ENCODE assay signal across 11 mouse cellular contexts in the genomic region with DNA sequence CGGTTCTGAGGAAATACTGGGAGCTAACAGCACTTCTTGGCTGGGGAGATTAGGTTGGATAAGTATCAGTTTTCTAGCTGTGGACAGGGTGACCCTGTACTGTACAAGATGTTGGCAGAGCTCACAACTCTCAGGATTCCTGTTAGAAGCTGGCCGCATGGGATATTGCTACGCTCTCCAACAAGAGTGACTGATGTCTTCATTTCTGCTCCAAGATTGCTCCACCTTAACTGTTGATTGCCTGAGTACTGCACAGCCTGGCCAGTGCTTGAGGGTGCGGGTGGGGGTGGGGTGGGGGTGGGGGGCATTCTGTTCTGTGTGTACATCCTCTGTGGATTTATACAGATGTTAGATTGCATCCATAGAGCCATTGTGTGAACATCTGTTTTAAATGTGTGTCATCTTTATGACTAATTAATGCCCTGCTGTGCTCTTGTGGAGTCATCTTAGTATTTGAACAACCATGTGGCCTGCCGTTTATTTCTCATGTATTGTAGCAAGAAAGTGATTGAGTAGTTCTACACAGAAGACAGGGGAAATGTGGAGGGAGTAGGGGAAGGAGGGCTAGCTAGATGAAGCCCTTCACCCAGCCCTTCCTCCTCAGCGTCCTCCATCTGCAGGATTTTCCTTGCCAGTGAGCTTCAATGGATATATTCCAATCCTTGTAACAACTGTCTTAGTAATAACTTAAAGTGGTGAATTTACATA. TPM values are rescaled to one million over a fixed set of nuclear protein-coding genes. Genes with fewer than 3 reads are reported as not detected.
DNase-seq lines count a peak whose midpoint lies in the region; ATAC-seq and TF ChIP-seq lines count a peak whose summit lies in the region.
"Had no signal": no experiment of that assay in that cellular context is flagged by ENCODE, and none has a peak within 500 bp of the region (broad histone marks: within the 10 kb centered on the region; RNA-seq: fewer than 3 reads in every experiment).

No protein-coding gene starts in this region.

- WGBS in lung, embryonic 14.5 days, result 43% methylated on average over 6 of the region's 6 CpGs
- whole genome bisulfite sequencing in forebrain, postnatal 0 days, result 54% methylated on average over 6 of the region's 6 CpGs
- WGBS in midbrain, postnatal 0 days, result 59% methylated on average over 6 of the region's 6 CpGs

- no peak overlapping the region for H3K27ac ChIP-seq in lung, embryonic 14.5 days (ENCODE audit: low read depth)
- H3K27ac ChIP-seq in forebrain, postnatal 0 days (ENCODE audit: low read depth, low read length), result no peak overlapping the region
- H3K27ac ChIP-seq in midbrain, postnatal 0 days (ENCODE audit: low read depth, low read length), result no peak overlapping the region

- peak; percentile 65; the same call in 1 of the 2 replicates for ATAC-seq in lung, embryonic 14.5 days (ENCODE audit: insufficient read depth)
- ATAC-seq in forebrain, postnatal 0 days, result peak; percentile 20; the same call in 1 of the 2 replicates
- no peak; the same call in 1 of the 2 replicates for ATAC-seq in midbrain, postnatal 0 days (ENCODE audit: low FRiP score)

- H3K4me1 ChIP-seq in lung, embryonic 14.5 days (ENCODE audit: insufficient read depth), result 0 out of 2 replicates have a peak, but pooled peaks cover 3% of the 10 kb centered on the region
- no peaks in the 10 kb centered on the region for H3K4me1 ChIP-seq in forebrain, postnatal 0 days (ENCODE audit: insufficient read depth)
- no peaks in the 10 kb centered on the region for H3K4me1 ChIP-seq in midbrain, postnatal 0 days (ENCODE audit: insufficient read depth, low read length)

- peak; percentile 61 for DNase-seq in adrenal gland, postnatal 14 days
- no peak for DNase-seq in adrenal gland, postnatal 25 days
- DNase-seq in lung, embryonic 14.5 days, result no peak
- no peak for DNase-seq in lung, postnatal 4 days
- no peak for DNase-seq in forebrain, postnatal 0 days
- DNase-seq in midbrain, postnatal 0 days (ENCODE audit: low spot score), result peak; percentile 22
- no peak for DNase-seq in liver
- DNase-seq in cerebellum, adult 8-10 months, result no peak
- DNase-seq: B cell, adult 2 months; cerebellum, adult 2 months; kidney, postnatal 25 days had no signal

- no peaks in the 10 kb centered on the region for H3K9me3 ChIP-seq in lung, embryonic 14.5 days (ENCODE audit: low read depth, low read length)
- no peaks in the 10 kb centered on the region for H3K9me3 ChIP-seq in forebrain, postnatal 0 days (ENCODE audit: low read length)
- H3K9me3 ChIP-seq in midbrain, postnatal 0 days (ENCODE audit: low read length), result no peaks in the 10 kb centered on the region

- H3K9ac ChIP-seq in lung, embryonic 14.5 days, result no peak overlapping the region
- no peak overlapping the region for H3K9ac ChIP-seq in forebrain, postnatal 0 days
- no peak overlapping the region for H3K9ac ChIP-seq in midbrain, postnatal 0 days (replicated peaks; ENCODE audit: low read length, poor library complexity, severe bottlenecking)

- no peaks in the 10 kb centered on the region for H3K27me3 ChIP-seq in lung, embryonic 14.5 days (ENCODE audit: insufficient read depth, low read length)
- H3K27me3 ChIP-seq in forebrain, postnatal 0 days (ENCODE audit: insufficient read depth, low read length), result no peaks in the 10 kb centered on the region
- no peaks in the 10 kb centered on the region for H3K27me3 ChIP-seq in midbrain, postnatal 0 days (ENCODE audit: insufficient read depth, low read length)

- H3K36me3 ChIP-seq in lung, embryonic 14.5 days (ENCODE audit: insufficient read depth), result no peaks in the 10 kb centered on the region
- H3K36me3 ChIP-seq in forebrain, postnatal 0 days (ENCODE audit: insufficient read depth), result no peaks in the 10 kb centered on the region
- H3K36me3 ChIP-seq in midbrain, postnatal 0 days (ENCODE audit: insufficient read depth, low read length), result no peaks in the 10 kb centered on the region

- no peak overlapping the region for H3K4me3 ChIP-seq in lung, embryonic 14.5 days (ENCODE audit: low read depth, low read length)
- no peak overlapping the region for H3K4me3 ChIP-seq in forebrain, postnatal 0 days (ENCODE audit: low read depth, low read length)
- H3K4me3 ChIP-seq in midbrain, postnatal 0 days (ENCODE audit: low read depth, low read length), result no peak overlapping the region

- H3K4me2 ChIP-seq in lung, embryonic 14.5 days, result no peak overlapping the region
- no peak overlapping the region for H3K4me2 ChIP-seq in forebrain, postnatal 0 days (ENCODE audit: low read depth)
- no peak overlapping the region for H3K4me2 ChIP-seq in midbrain, postnatal 0 days (ENCODE audit: low read depth, low read length, poor library complexity, severe bottlenecking)

- TF ChIP-seq CTCF in lung, embryonic 14.5 days (IDR thresholded peaks at IDR 0.05; ENCODE audit: low read depth), result no peak
- TF ChIP-seq CTCF in forebrain, postnatal 0 days (IDR thresholded peaks at IDR 0.05; ENCODE audit: low read depth), result no peak
- no peak for TF ChIP-seq CTCF in midbrain, postnatal 0 days (IDR thresholded peaks at IDR 0.05)

RNA-seq across cellular contexts. Expression of a gene that starts 19.0 kb away (rescaled TPM):
- total RNA-seq in adrenal gland, postnatal 14 days (2021), result 182 and 200 TPM in 2 replicates
- total RNA-seq in adrenal gland, postnatal 25 days (2021), result 221 and 278 TPM in 2 replicates
- polyA plus RNA-seq in lung, embryonic 14.5 days (2014; fragmentation: Nextera tagmentation; extraction: Ambion mirVana), result 47.4 and 48.6 TPM in 2 replicates
- 10.8 and 17.4 TPM in 2 replicates for total RNA-seq in forebrain, postnatal 0 days (2014; rRNA removed)
- 5.0 and 6.2 TPM in 2 replicates for polyA plus RNA-seq in forebrain, postnatal 0 days (2015; fragmentation: Nextera tagmentation; extraction: Ambion mirVana)
- total RNA-seq in midbrain, postnatal 0 days (2014; rRNA removed), result 13.4 and 15.2 TPM in 2 replicates
- polyA plus RNA-seq in midbrain, postnatal 0 days (2015; fragmentation: Nextera tagmentation; extraction: Ambion mirVana), result 5.3 and 6.3 TPM in 2 replicates

Comparison
In these comparisons a context has a peak if more than half of its experiments do, and no peak if none do; other contexts are left out.
1. DNase-seq: peak in adrenal gland, postnatal 14 days (single experiment) and midbrain, postnatal 0 days (single experiment); none in adrenal gland, postnatal 25 days (single experiment), lung, embryonic 14.5 days (single experiment), lung, postnatal 4 days (0 of 2), forebrain, postnatal 0 days (single experiment), liver (single experiment) and cerebellum, adult 8-10 months (single experiment).